Mouse (Mus musculus): ENCODE results near the gene Btbd35f6. TPM values are rescaled to one million over a fixed set of nuclear protein-coding genes. Genes with fewer than 3 reads are reported as not detected.
"Not testable (repeated sequence)": the region's sequence is repeated elsewhere in the genome, so short reads cannot be mapped to it uniquely, and the experiment has no call there.

The Btbd35f6 gene
- total RNA-seq (2021): not detected
- long read RNA-seq: 0 reads

DNA sequence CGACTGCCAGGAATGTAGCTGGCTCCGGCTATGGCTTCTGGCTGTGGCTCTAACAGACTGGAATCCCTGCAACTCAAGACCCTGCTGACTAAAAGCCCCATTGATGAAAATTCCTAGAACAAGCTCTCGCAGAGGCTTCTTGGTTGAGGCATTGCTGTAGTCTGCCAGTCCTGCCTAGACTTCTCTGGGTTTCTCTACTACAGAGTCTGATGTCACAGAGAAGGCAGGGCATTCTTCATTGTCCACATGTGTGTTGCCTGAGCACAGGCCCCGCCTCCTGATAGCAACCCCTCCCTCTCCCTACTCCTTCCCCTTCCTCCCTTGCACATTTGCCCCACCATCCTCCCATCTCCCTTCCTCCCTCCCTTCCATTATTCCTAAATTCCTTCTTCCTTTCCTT lies at the start of gene Btbd35f6:
Btbd35f6 (minus strand) TSS at position 101 of the 400 bp plus-strand sequence.
- DNase-seq (ENCODE audit: low spot score in 2 of 2): not testable (repeated sequence)

DNA sequence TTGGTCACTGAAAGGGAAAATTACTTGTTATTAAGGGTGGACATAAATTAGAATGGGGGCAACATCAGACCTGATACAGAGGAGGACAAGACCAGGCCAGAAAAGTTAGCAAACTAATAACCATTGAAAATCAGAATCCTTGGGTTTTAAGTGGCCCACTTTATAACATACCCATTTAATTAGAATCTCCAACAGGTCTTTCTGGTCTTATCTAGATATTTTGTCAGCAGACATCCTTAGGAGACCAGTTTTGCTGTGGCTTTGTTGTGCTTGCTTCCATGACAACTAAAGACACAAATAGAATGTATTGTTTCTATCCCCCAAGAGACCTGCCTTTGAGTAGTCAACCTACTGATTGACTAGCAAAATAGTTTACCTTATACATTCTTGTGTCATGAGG lies 30.4 kb upstream of the Btbd35f6 start, which contains the start of gene Gm21870:
Gm21870 (minus strand) TSS at position 101 of the 400 bp plus-strand sequence.
- not testable (repeated sequence) for DNase-seq (ENCODE audit: low spot score in 2 of 2)

DNA sequence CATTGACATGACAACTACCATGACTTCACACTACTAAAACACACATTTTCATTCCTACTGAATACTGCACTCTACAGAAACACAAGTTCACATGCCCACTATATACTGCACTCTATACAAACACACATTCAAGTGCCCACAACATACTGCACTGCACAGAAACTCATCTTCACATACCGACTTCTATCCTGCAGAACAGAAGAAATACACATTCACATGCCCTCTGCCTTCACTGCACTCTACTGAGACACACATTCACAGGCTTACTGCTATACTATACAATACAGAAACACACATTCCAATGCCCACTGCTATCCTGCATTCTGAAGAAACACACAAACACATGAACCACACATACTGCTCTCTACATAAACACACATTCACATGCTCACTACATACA lies 26.1 kb downstream of the Btbd35f6 start:
- DNase-seq (ENCODE audit: low spot score in 2 of 2): not testable (repeated sequence)

DNA sequence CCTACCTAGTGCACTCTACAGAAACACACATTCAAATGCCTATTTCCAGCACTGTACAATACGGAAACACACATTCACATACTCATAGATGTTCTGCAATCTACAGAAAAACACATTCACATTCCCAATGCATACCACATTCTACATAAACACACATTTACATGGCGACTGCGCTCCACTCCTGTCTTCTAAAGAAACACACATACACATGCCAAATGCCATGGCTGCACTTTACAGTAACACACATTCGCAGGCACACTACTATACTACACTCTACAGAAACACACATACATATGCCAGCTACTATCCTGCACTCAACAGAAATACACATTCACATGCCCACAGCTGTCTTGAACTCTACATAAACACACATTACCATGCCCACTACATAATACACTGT lies 28.1 kb downstream of the Btbd35f6 start:
- DNase-seq (ENCODE audit: low spot score in 2 of 2): not testable (repeated sequence)

DNA sequence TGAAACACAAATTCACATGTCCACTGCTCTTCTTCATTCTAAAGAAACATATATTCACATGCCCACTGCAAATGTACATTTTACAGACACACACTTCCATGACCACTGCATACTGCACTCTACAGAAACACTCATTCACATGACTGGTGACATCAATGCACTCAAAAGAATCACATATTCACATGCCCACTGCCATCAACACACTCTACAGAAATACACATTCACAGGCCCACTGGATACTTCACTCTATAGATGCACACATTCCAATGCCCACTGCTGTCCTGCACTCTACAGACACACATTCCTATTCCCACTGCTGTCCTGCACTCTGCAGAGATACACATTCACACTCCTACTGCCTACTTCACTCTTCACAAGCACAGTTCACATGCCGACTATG lies 30.0 kb downstream of the Btbd35f6 start:
- DNase-seq (ENCODE audit: low spot score in 2 of 2): not testable (repeated sequence)

DNA sequence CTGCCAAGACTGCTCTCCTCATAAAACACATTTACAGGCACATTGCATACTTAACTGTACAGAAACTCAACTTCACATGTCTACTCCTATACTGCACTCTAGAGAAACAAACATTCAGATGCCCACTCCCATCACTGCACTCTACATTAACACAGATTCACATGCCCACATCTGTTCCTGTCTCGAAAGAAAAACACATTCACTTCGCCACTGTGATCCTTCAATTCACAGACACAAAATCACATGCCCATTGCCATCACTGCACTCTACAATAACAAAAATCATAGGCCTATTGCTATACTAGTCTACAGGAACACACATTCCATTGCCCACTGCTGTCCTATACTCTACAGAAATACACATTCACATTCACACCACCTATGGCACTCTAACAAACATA lies 30.9 kb downstream of the Btbd35f6 start:
- DNase-seq (ENCODE audit: low spot score in 2 of 2): not testable (repeated sequence)

Other genes with a start within 250 kb of the Btbd35f6 start
- not detected for gene Gm21870, start 30.3 kb upstream of the Btbd35f6 start, total RNA-seq (2021)
- not detected for gene Btbd35f9, start 205.0 kb upstream of the Btbd35f6 start, total RNA-seq (2021)

All from layer of hippocampus, adult 18-20 months (tissue).